Mouse (Mus musculus) hindbrain, embryonic 15.5 days (tissue): ENCODE data around the gene Stox1. TPM values are rescaled to one million over a fixed set of nuclear protein-coding genes. Genes with fewer than 3 reads are reported as not detected.

Experiments used
- ATAC-seq: fragments of 200-750 bp; cut with Nextera tagmentation; 2 replicates; pipeline ENCODE4 v1.8.0; 2017; ENCODE audit warnings: low read depth, moderate number of reproducible peaks, moderate TSS enrichment; ENCODE audit not compliant: low FRiP score
- H3K27ac ChIP-seq: fragments of 300-500 bp; sonication (generic); replicated peaks from 2 replicates; pipeline ENCODE4 v1.5.1; 2015; ENCODE audit warnings: mild to moderate bottlenecking, inconsistent platforms
- H3K27me3 ChIP-seq: fragments of 300-500 bp; sonication (generic); 2 replicates; pipeline ENCODE4 v1.6.1; 2015; ENCODE audit warnings: control low read depth, inconsistent platforms
- H3K36me3 ChIP-seq: fragments of 300-500 bp; sonication (generic); 2 replicates; pipeline ENCODE4 v1.6.1; 2015; ENCODE audit warnings: control low read depth, inconsistent platforms
- H3K4me1 ChIP-seq: fragments of 300-500 bp; sonication (generic); replicated peaks from 2 replicates; pipeline ENCODE4 v1.6.1; 2015; ENCODE audit warnings: control low read depth, inconsistent platforms
- H3K4me2 ChIP-seq: fragments of 300-500 bp; sonication (generic); 2 replicates; pipeline ENCODE4 v1.6.1; 2015; ENCODE audit warnings: moderate library complexity, mild to moderate bottlenecking, inconsistent platforms
- H3K4me3 ChIP-seq: fragments of 300-500 bp; sonication (generic); 2 replicates; pipeline ENCODE4 v1.5.1; 2015; ENCODE audit warnings: mild to moderate bottlenecking, inconsistent platforms
- H3K9ac ChIP-seq: fragments of 300-500 bp; sonication (generic); 2 replicates; pipeline ENCODE4 v1.6.1; 2015; ENCODE audit warnings: inconsistent platforms
- H3K9me3 ChIP-seq: fragments of 300-500 bp; sonication (generic); 2 replicates; pipeline ENCODE4 v1.6.1; 2016; ENCODE audit warnings: control low read depth, inconsistent platforms
- WGBS: fragments of 180-500 bp; shearing (Covaris S2); methylation state at CpG from one replicate; pipeline ENCODE4 v1.1.7; 2015; 5-methylcytosine and 5-hydroxymethylcytosine counted together
- polyA plus RNA-seq: library from polyadenylated mRNA; unstranded; fragments of >200 nt; fragmentation: Nextera tagmentation; extraction: Ambion mirVana; gene quantifications from 2 replicates; pipeline ENCODE4 v1.2.1, GENCODE M21; 2015

Gene Stox1
- polyA plus RNA-seq, 1 experiment from 2014 or later: 3.6 TPM

GRCm38 (mm10) chr10:62692771-62693170, 33.2 kb downstream of the Stox1 start:
- 55% methylated on average over 8 of the region's 8 CpGs for WGBS
- Histone ChIP-seq H3K4me3 (no peak overlapping the region), H3K27ac (no peak overlapping the region), H3K27me3 (no peaks in the 10 kb centered on the region), H3K4me2 (no peak overlapping the region), H3K9me3 (no peaks in the 10 kb centered on the region), H3K4me1 (peaks cover under 1% of the 10 kb centered on the region), H3K9ac (no peak overlapping the region), H3K36me3 (no peaks in the 10 kb centered on the region)
- no peak for ATAC-seq

- WGBS: 69% methylated on average over 3 of the region's 3 CpGs
- Histone ChIP-seq H3K27me3 (no peaks in the 10 kb centered on the region), H3K4me2 (no peak overlapping the region), H3K4me3 (no peak overlapping the region), H3K4me1 (peaks cover 6% of the 10 kb centered on the region), H3K36me3 (no peaks in the 10 kb centered on the region), H3K27ac (no peak overlapping the region), H3K9ac (no peak overlapping the region), H3K9me3 (no peaks in the 10 kb centered on the region)
- ATAC-seq: no peak
Observed at GRCm38 (mm10) chr10:62692244-62692643, 33.7 kb downstream of the Stox1 start.

GRCm38 (mm10) chr10:62687032-62687674, 38.8 kb downstream of the Stox1 start:
- Histone ChIP-seq H3K27ac (peak overlapping the region; percentile 46; the same call in 1 of the 2 replicates), H3K4me2 (peak overlapping the region; percentile 26), H3K4me1 (peaks cover 15% of the 10 kb centered on the region), H3K27me3 (peaks cover 12% of the 10 kb centered on the region; the same call in 1 of the 2 replicates), H3K36me3 (no peaks in the 10 kb centered on the region), H3K9ac (no peak overlapping the region), H3K9me3 (no peaks in the 10 kb centered on the region), H3K4me3 (no peak overlapping the region)
- peak; percentile 85 for ATAC-seq
- WGBS: 11% methylated on average over 15 of the region's 15 CpGs

- no peak overlapping the region for H3K9ac ChIP-seq
- no peaks in the 10 kb centered on the region for H3K9me3 ChIP-seq
- no peaks in the 10 kb centered on the region for H3K36me3 ChIP-seq
- H3K4me1 ChIP-seq: peaks cover 15% of the 10 kb centered on the region
- H3K27me3 ChIP-seq: peaks cover 21% of the 10 kb centered on the region; the same call in 1 of the 2 replicates
- no peak overlapping the region for H3K27ac ChIP-seq
- no peak overlapping the region for H3K4me3 ChIP-seq
- no peak for ATAC-seq
- WGBS: 59% methylated on average over 5 of the region's 5 CpGs
- no peak overlapping the region for H3K4me2 ChIP-seq
Observed at GRCm38 (mm10) chr10:62683043-62683442, 42.9 kb downstream of the Stox1 start.

GRCm38 (mm10) chr10:62679833-62680232, 46.1 kb downstream of the Stox1 start:
- no peak overlapping the region for H3K9ac ChIP-seq
- H3K36me3 ChIP-seq: no peaks in the 10 kb centered on the region
- H3K9me3 ChIP-seq: no peaks in the 10 kb centered on the region
- H3K4me2 ChIP-seq: no peak overlapping the region
- 0 out of 2 replicates have a peak, but pooled peaks cover 14% of the 10 kb centered on the region for H3K27me3 ChIP-seq
- no peak overlapping the region for H3K4me3 ChIP-seq
- ATAC-seq: no peak
- H3K27ac ChIP-seq: no peak overlapping the region
- WGBS: 69% methylated on average over 1 of the region's 1 CpGs
- H3K4me1 ChIP-seq: no peaks in the 10 kb centered on the region

GRCm38 (mm10) chr10:62677329-62677728, 48.6 kb downstream of the Stox1 start:
- Histone ChIP-seq H3K27me3 (0 out of 2 replicates have a peak, but pooled peaks cover 9% of the 10 kb centered on the region), H3K4me2 (no peak overlapping the region), H3K9me3 (no peaks in the 10 kb centered on the region), H3K36me3 (no peaks in the 10 kb centered on the region), H3K9ac (no peak overlapping the region), H3K27ac (no peak overlapping the region), H3K4me3 (no peak overlapping the region), H3K4me1 (no peaks in the 10 kb centered on the region)
- 59% methylated on average over 5 of the region's 5 CpGs for WGBS
- no peak for ATAC-seq

GRCm38 (mm10) chr10:62676196-62676595, 49.7 kb downstream of the Stox1 start:
- no peak overlapping the region for H3K9ac ChIP-seq
- H3K4me3 ChIP-seq: no peak overlapping the region
- ATAC-seq: no peak
- WGBS: 88% methylated on average over 6 of the region's 6 CpGs
- H3K4me1 ChIP-seq: no peaks in the 10 kb centered on the region
- H3K27ac ChIP-seq: no peak overlapping the region
- H3K36me3 ChIP-seq: no peaks in the 10 kb centered on the region
- H3K27me3 ChIP-seq: 0 out of 2 replicates have a peak, but pooled peaks cover 3% of the 10 kb centered on the region
- H3K4me2 ChIP-seq: no peak overlapping the region
- H3K9me3 ChIP-seq: no peaks in the 10 kb centered on the region

GRCm38 (mm10) chr10:62672359-62672758, 53.6 kb downstream of the Stox1 start:
- Histone ChIP-seq H3K4me3 (no peak overlapping the region), H3K9ac (no peak overlapping the region), H3K4me1 (no peaks in the 10 kb centered on the region), H3K36me3 (no peaks in the 10 kb centered on the region), H3K27me3 (no peaks in the 10 kb centered on the region), H3K9me3 (no peaks in the 10 kb centered on the region), H3K4me2 (no peak overlapping the region), H3K27ac (no peak overlapping the region)
- 100% methylated on average over 2 of the region's 2 CpGs for WGBS
- no peak for ATAC-seq

GRCm38 (mm10) chr10:62669245-62669644, 56.7 kb downstream of the Stox1 start:
- Histone ChIP-seq H3K4me3 (no peak overlapping the region), H3K27me3 (no peaks in the 10 kb centered on the region), H3K9ac (no peak overlapping the region), H3K9me3 (no peaks in the 10 kb centered on the region), H3K27ac (no peak overlapping the region), H3K4me1 (no peaks in the 10 kb centered on the region), H3K36me3 (no peaks in the 10 kb centered on the region), H3K4me2 (no peak overlapping the region)
- ATAC-seq: no peak
- WGBS: 82% methylated on average over 14 of the region's 14 CpGs

- Histone ChIP-seq H3K27me3 (no peaks in the 10 kb centered on the region), H3K4me1 (no peaks in the 10 kb centered on the region), H3K27ac (no peak overlapping the region), H3K4me2 (no peak overlapping the region), H3K9me3 (no peaks in the 10 kb centered on the region), H3K36me3 (no peaks in the 10 kb centered on the region), H3K4me3 (no peak overlapping the region), H3K9ac (no peak overlapping the region)
- ATAC-seq: no peak
- WGBS: 91% methylated on average over 2 of the region's 2 CpGs
Observed at GRCm38 (mm10) chr10:62668463-62668862, 57.5 kb downstream of the Stox1 start.

GRCm38 (mm10) chr10:62668043-62668442, 57.9 kb downstream of the Stox1 start:
- no peak overlapping the region for H3K4me3 ChIP-seq
- no peaks in the 10 kb centered on the region for H3K9me3 ChIP-seq
- no peaks in the 10 kb centered on the region for H3K36me3 ChIP-seq
- no peak overlapping the region for H3K9ac ChIP-seq
- H3K27ac ChIP-seq: no peak overlapping the region
- WGBS: 89% methylated on average over 5 of the region's 5 CpGs
- no peaks in the 10 kb centered on the region for H3K4me1 ChIP-seq
- no peaks in the 10 kb centered on the region for H3K27me3 ChIP-seq
- no peak for ATAC-seq
- H3K4me2 ChIP-seq: no peak overlapping the region

- Histone ChIP-seq H3K4me1 (no peaks in the 10 kb centered on the region), H3K36me3 (no peaks in the 10 kb centered on the region), H3K9me3 (no peaks in the 10 kb centered on the region), H3K27me3 (no peaks in the 10 kb centered on the region), H3K9ac (no peak overlapping the region), H3K4me2 (0 out of 2 replicates have a peak overlapping the region, but pooled peaks have one; percentile 13), H3K27ac (no peak overlapping the region), H3K4me3 (no peak overlapping the region)
- ATAC-seq: no peak
- WGBS: 67% methylated on average over 27 of the region's 27 CpGs
Observed at GRCm38 (mm10) chr10:62664963-62665590, 60.9 kb downstream of the Stox1 start.
